Mouse (Mus musculus) midbrain, embryonic 14.5 days (tissue): ENCODE data around the gene Slc39a11. TPM values are rescaled to one million over a fixed set of nuclear protein-coding genes. Genes with fewer than 3 reads are reported as not detected.
A peak's percentile ranks its signal among the peaks of the same experiment; 100 is the strongest.

Source experiments
- ATAC-seq: fragments of 200-750 bp; cut with Nextera tagmentation; 2 replicates; pipeline ENCODE4 v1.8.0; 2017; ENCODE audit warnings: moderate number of reproducible peaks, moderate library complexity; ENCODE audit not compliant: low FRiP score, low TSS enrichment
- DNase-seq: peaks from one replicate; pipeline ENCODE4 v3.0.0-alpha.2; 2015
- H3K27ac ChIP-seq: fragments of 300-500 bp; sonication (generic); replicated peaks from 2 replicates; pipeline ENCODE4 v1.5.1; 2014; ENCODE audit warnings: mild to moderate bottlenecking, low read depth, low read length, moderate library complexity
- H3K27me3 ChIP-seq: fragments of 300-500 bp; sonication (generic); 2 replicates; pipeline ENCODE4 v1.6.1; 2014; ENCODE audit warnings: low read length, control low read depth, mixed read lengths; ENCODE audit not compliant: control insufficient read depth, insufficient read depth
- H3K36me3 ChIP-seq: fragments of 300-500 bp; sonication (generic); 2 replicates; pipeline ENCODE4 v1.6.1; 2014; ENCODE audit warnings: low read length, control low read depth; ENCODE audit not compliant: control insufficient read depth, insufficient read depth
- H3K4me1 ChIP-seq: fragments of 300-500 bp; sonication (generic); 2 replicates; pipeline ENCODE4 v1.6.1; 2014; ENCODE audit warnings: mild to moderate bottlenecking, antibody characterized with exemption, low read length, control low read depth; ENCODE audit not compliant: control insufficient read depth, insufficient read depth
- H3K4me2 ChIP-seq: fragments of 300-500 bp; sonication (generic); 2 replicates; pipeline ENCODE4 v1.6.1; 2014; ENCODE audit warnings: mild to moderate bottlenecking, low read length, moderate library complexity
- H3K4me3 ChIP-seq: fragments of 300-500 bp; sonication (generic); replicated peaks from 2 replicates; pipeline ENCODE4 v1.5.1; 2014; ENCODE audit warnings: low read depth, low read length
- H3K9ac ChIP-seq: fragments of 300-500 bp; sonication (generic); replicated peaks from 2 replicates; pipeline ENCODE4 v1.6.1; 2014; ENCODE audit warnings: mild to moderate bottlenecking, low read length, moderate library complexity
- H3K9me3 ChIP-seq: fragments of 300-500 bp; sonication (generic); 2 replicates; pipeline ENCODE4 v1.6.1; 2016; ENCODE audit warnings: low read length, control low read depth, mixed read lengths; ENCODE audit not compliant: control insufficient read depth
- WGBS: fragments of 180-500 bp; shearing (Covaris S2); extraction: QIAGEN DNeasy Blood & Tissue Kit; methylation state at CpG from one replicate; pipeline ENCODE4 v1.1.7; 2014; 5-methylcytosine and 5-hydroxymethylcytosine counted together
- polyA plus RNA-seq: library from polyadenylated mRNA; unstranded; fragments of >200 nt; fragmentation: Nextera tagmentation; extraction: Ambion mirVana; gene quantifications from 2 replicates; pipeline ENCODE4 v1.2.1, GENCODE M21; 2014

Gene Slc39a11
- polyA plus RNA-seq, 1 experiment from 2014 or later, result 31.1 TPM

DNA sequence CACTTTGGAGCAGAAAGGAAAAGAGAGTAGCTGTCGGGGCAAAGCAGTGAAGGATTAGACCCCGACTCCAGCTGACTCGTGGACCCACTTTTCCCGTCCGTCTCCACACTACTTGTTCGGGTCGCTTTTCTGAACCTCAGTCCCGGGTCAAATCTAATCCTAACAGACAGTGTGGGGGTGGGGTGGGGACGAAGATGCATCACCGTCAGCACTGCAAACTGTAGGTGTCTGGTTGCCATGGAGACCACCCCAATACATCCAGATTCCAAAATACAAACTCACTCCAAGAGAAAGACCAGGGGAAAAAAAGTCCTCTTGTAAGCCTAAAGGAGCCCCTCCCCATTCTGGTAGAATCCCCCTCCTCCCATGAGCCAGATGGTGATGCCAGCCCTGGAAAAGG lies 97.3 kb downstream of the Slc39a11 start:
- H3K27ac ChIP-seq, result no peak overlapping the region
- no peaks in the 10 kb centered on the region for H3K27me3 ChIP-seq
- no peak overlapping the region for H3K4me2 ChIP-seq
- no peaks in the 10 kb centered on the region for H3K9me3 ChIP-seq
- no peak overlapping the region for H3K4me3 ChIP-seq
- ATAC-seq, result no peak
- no peaks in the 10 kb centered on the region for H3K36me3 ChIP-seq
- peaks cover 21% of the 10 kb centered on the region for H3K4me1 ChIP-seq
- H3K9ac ChIP-seq, result no peak overlapping the region
- peak; percentile 13 for DNase-seq
- WGBS, result 54% methylated on average over 10 of the region's 10 CpGs

DNA sequence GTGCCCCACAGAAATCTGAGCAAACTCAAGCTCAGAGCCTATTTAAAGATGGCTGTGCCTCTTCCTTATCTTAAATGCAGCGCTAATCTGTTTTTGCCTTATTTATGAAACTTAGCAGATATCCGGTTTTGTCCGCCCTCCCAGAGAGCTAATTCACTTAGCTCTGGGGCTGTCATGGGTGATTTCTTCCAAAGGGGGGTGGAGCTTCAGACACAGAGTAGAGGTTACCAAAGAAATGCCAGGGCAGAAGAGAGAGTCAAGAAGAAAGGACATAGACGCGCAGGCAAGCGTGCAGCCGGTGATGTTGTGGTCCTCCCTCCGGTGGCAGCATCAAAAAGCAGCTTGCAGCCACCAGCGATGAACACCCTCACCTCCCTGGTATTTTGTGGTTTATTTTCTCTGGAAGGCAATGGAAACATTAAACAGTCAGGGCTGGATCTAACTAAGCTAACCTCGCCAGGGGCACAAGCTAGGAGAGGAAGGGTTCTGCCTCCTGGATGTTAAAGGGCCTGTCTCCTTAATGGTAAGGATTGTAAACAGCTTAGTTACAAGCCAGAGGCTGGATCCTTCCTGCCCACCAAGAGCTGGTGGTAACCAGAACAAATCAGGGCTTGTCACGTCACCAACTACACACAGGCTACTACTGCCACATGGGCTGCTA lies 103.5 kb downstream of the Slc39a11 start:
- DNase-seq (no peak), ATAC-seq (no peak)
- H3K36me3 ChIP-seq, result no peaks in the 10 kb centered on the region
- H3K4me3 ChIP-seq, result no peak overlapping the region
- no peaks in the 10 kb centered on the region for H3K27me3 ChIP-seq
- H3K4me2 ChIP-seq, result no peak overlapping the region
- no peak overlapping the region for H3K9ac ChIP-seq
- H3K9me3 ChIP-seq, result no peaks in the 10 kb centered on the region
- 70% methylated on average over 11 of the region's 11 CpGs for WGBS
- no peak overlapping the region for H3K27ac ChIP-seq
- H3K4me1 ChIP-seq, result no peaks in the 10 kb centered on the region; the same call in 1 of the 2 replicates

DNA sequence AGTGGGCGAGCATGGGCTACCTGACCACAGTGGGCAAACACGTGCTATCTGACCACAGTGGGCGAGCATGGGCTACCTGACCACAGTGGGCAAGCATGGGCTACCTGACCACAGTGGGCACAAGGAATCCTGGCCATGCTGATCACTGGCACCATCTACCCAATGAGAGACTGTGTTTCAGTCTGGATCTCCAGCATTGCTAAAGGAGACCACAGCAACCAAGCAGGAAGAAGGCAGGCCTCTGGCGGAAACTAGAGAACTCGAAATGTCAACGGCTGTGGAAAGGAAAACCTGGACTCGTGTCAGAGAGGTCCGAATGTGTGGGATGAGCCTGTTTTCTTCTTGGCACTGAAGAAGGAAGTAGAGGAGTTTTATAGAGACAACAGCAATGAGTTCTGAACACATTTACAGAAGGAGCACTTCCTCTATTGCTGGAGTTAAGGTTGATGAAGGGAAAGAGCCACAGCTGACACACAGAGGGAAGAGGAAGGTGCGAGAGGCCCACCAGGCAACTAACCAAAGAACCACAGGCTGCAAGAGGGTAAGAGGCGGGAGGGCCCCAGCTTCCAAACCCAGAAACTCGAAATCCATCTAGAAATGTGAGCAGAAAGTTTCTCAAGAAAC lies 105.8 kb downstream of the Slc39a11 start:
- 94% methylated on average over 11 of the region's 11 CpGs for WGBS
- no peaks in the 10 kb centered on the region; the same call in 1 of the 2 replicates for H3K4me1 ChIP-seq
- H3K9me3 ChIP-seq, result no peaks in the 10 kb centered on the region
- no peaks in the 10 kb centered on the region for H3K36me3 ChIP-seq
- no peak overlapping the region for H3K27ac ChIP-seq
- H3K9ac ChIP-seq, result no peak overlapping the region
- no peaks in the 10 kb centered on the region for H3K27me3 ChIP-seq
- ATAC-seq (no peak), DNase-seq (no peak)
- no peak overlapping the region for H3K4me2 ChIP-seq
- H3K4me3 ChIP-seq, result no peak overlapping the region

DNA sequence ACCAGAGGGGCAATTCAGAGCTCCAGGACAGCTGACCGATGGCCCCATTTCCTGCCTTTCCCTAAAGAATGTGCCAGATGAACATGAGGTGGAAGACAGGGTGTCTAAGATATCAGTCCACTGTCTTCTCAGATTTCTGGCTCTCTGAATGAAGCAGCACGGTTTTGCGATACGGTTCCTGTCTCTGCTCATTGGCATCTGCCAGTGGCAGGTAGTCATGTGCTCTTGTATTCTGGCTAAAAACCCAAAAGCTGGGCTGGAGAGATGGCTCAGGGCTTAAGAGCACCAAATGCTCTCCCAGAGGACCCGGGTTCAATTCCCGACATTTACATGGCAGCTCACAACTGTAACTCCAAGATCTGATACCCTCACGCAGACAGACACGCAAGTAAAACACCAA lies 108.8 kb downstream of the Slc39a11 start:
- Histone ChIP-seq H3K36me3 (no peaks in the 10 kb centered on the region), H3K4me2 (no peak overlapping the region), H3K27me3 (no peaks in the 10 kb centered on the region), H3K4me1 (no peaks in the 10 kb centered on the region), H3K9me3 (no peaks in the 10 kb centered on the region), H3K27ac (no peak overlapping the region), H3K9ac (no peak overlapping the region), H3K4me3 (no peak overlapping the region)
- DNase-seq (no peak), ATAC-seq (no peak)
- 96% methylated on average over 8 of the region's 8 CpGs for WGBS

DNA sequence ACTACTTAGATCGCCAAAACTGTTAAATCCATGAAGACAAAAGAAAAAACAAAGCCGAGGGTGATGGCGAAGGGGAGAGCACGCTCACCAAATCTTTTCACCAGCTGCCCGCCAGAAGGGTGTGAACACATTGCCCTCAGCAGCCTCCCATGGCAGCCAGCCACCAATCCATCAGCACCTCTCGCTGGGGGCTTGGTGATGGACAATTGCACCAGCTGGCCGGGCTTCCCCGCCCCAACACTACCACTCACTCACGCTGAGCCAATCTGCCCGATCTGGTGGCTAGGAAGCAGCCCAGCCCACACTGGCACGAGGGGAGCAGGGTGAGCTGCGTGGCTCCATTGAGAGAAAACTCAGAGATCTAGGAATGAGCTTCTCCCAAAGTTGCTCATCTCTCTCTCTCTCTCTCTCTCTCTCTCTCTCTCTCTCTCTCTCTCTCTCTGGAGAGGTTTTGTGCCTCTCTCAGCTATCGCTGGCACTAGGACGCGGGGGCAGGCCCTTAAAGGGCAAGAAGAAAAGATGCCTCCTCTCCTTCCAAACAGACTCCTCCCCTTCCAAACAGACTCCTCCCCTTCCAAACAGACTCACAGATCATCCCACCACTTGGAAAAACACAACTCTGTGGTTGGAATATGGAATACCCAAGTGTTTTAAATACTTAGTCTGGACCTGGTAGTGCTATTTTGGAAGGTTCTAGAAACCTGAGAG lies 110.2 kb downstream of the Slc39a11 start:
- H3K4me2 ChIP-seq, result 0 out of 2 replicates have a peak overlapping the region, but pooled peaks have one; percentile 6

DNA sequence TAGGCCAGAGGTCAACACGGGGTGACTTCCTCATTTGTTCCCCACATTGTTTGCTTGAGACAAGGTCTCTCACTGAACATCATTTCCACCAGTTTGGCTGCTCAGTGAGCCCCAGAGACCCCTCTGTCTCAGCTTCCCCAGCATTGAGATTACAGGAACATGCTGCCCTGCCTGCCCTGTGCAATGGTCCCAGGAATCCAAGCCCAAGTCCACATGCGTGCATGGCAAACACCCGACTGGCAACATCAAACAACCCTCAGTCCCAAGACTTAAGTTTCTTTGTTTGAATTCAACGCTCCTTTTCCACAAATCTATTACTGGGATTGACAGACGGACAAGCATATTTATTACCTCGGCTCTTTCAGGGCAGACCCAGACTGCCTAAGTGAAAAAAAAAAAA lies 110.8 kb downstream of the Slc39a11 start:
- Histone ChIP-seq H3K36me3 (no peaks in the 10 kb centered on the region), H3K27ac (peak overlapping the region; percentile 66), H3K9ac (no peak overlapping the region), H3K27me3 (no peaks in the 10 kb centered on the region), H3K4me2 (no peak overlapping the region), H3K9me3 (no peaks in the 10 kb centered on the region), H3K4me1 (no peaks in the 10 kb centered on the region), H3K4me3 (no peak overlapping the region)
- peak; percentile 14; the same call in 1 of the 2 replicates for ATAC-seq
- 40% methylated on average over 6 of the region's 6 CpGs for WGBS
- no peak for DNase-seq

More for the DNA sequence above, 110.2 kb downstream of the Slc39a11 start:
- no peak overlapping the region for H3K9ac ChIP-seq
- H3K27me3 ChIP-seq, result no peaks in the 10 kb centered on the region
- H3K4me3 ChIP-seq, result no peak overlapping the region
- 38% methylated on average over 15 of the region's 15 CpGs for WGBS
- H3K27ac ChIP-seq, result peak overlapping the region; percentile 66; the same call in 1 of the 2 replicates
- peak; percentile 86 for ATAC-seq
- peak; percentile 80 for DNase-seq
- H3K36me3 ChIP-seq, result no peaks in the 10 kb centered on the region
- no peaks in the 10 kb centered on the region for H3K4me1 ChIP-seq
- no peaks in the 10 kb centered on the region for H3K9me3 ChIP-seq

DNA sequence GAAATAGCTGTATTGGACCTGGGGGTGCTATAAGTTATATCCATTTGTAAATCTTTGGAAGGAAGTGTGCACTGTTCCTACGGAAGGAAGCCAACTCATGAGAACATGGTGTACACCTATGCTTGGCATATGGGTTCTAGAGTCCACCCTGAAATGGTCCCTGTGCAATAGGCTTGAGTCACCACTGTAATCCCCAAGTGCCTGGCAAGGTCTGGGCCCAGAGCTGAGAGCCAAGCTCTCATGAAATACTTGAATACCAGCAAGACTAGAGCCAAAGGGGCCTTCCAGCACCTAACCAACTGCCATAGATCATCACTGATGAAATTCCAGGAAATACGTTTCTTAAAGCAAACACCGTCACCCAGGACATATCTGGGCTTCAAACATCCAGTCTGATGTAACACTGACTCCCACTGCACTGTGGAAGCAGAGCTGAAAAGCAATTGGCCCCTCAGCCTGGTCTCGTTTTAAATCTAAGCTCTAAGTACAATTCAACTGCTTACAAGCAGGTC lies 111.4 kb downstream of the Slc39a11 start:
- Histone ChIP-seq H3K9me3 (no peaks in the 10 kb centered on the region), H3K36me3 (no peaks in the 10 kb centered on the region), H3K27me3 (no peaks in the 10 kb centered on the region), H3K4me3 (no peak overlapping the region), H3K4me1 (no peaks in the 10 kb centered on the region; the same call in 1 of the 2 replicates), H3K9ac (no peak overlapping the region), H3K27ac (peak overlapping the region; percentile 66), H3K4me2 (no peak overlapping the region)
- DNase-seq (no peak), ATAC-seq (no peak)
- 93% methylated on average over 4 of the region's 4 CpGs for WGBS

DNA sequence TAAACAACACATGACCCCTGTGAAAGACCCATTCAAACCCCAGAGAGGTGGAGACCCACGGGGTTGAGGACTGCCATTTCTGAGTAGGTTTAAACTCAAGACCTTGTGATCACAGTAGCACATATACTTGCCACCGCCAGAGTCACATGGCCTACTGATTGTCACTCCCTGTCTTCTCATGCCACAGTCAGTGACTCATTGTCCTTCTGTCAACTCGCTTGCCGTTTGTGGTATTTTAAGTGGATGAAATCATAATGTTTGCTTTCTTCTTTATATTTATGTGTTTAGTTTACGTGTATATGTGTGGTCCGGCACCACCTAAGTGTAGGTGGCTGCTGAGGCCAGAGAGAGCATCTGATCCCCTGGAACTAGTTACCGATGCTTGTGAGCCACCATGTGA lies 112.2 kb downstream of the Slc39a11 start:
- ATAC-seq, result no peak
- no peaks in the 10 kb centered on the region for H3K27me3 ChIP-seq

More for the DNA sequence above, 112.2 kb downstream of the Slc39a11 start:
- H3K36me3 ChIP-seq, result no peaks in the 10 kb centered on the region
- H3K4me1 ChIP-seq, result no peaks in the 10 kb centered on the region; the same call in 1 of the 2 replicates
- no peak overlapping the region for H3K27ac ChIP-seq
- no peak overlapping the region for H3K4me3 ChIP-seq
- H3K9ac ChIP-seq, result no peak overlapping the region
- no peak overlapping the region for H3K4me2 ChIP-seq
- no peaks in the 10 kb centered on the region for H3K9me3 ChIP-seq
- no peak for DNase-seq
- WGBS, result 93% methylated on average over 7 of the region's 7 CpGs
